Mouse (Mus musculus) cortical plate, adult 2 months (tissue): ENCODE data around the gene Gm10220. TPM values are rescaled to one million over a fixed set of nuclear protein-coding genes. Genes with fewer than 3 reads are reported as not detected.
"Not testable (repeated sequence)": the region's sequence is repeated elsewhere in the genome, so short reads cannot be mapped to it uniquely, and the experiment has no call there.

Experiments used
- H3K27ac ChIP-seq: fragments of 200-500 bp; 2 replicates; pipeline ENCODE4 v1.5.1; 2012; ENCODE audit warnings: low read length, control low read depth, inconsistent platforms; ENCODE audit not compliant: insufficient read depth
- H3K4me1 ChIP-seq: fragments of 200-500 bp; 2 replicates; pipeline ENCODE4 v1.6.1; 2011; ENCODE audit warnings: low read length; ENCODE audit not compliant: control insufficient read depth, insufficient read depth
- H3K4me3 ChIP-seq: fragments of 200-500 bp; 2 replicates; pipeline ENCODE4 v1.5.1; 2011; ENCODE audit warnings: mild to moderate bottlenecking, low read length, control low read depth; ENCODE audit not compliant: insufficient read depth
- CTCF ChIP-seq: fragments of 200-500 bp; IDR thresholded peaks from 2 replicates; pipeline ENCODE4 v1.5.1; 2011; ENCODE audit warnings: mild to moderate bottlenecking, control low read depth, low read length; ENCODE audit not compliant: insufficient read depth; ENCODE audit errors: extremely low read depth
- POLR2A ChIP-seq: fragments of 200-500 bp; IDR thresholded peaks from 2 replicates; pipeline ENCODE4 v1.6.1; 2011; ENCODE audit warnings: mild to moderate bottlenecking, low read length, control low read depth; ENCODE audit not compliant: insufficient read depth; ENCODE audit errors: extremely low read depth
- polyA plus RNA-seq: library from polyadenylated mRNA; depleted of rRNA; stranded (reverse); fragments of >200 nt; gene quantifications from 2 replicates; pipeline ENCODE4 v1.2.3, GENCODE M21; 2012; rRNA removed

The Gm10220 gene
- polyA plus RNA-seq, result not detected in 2 replicates

DNA sequence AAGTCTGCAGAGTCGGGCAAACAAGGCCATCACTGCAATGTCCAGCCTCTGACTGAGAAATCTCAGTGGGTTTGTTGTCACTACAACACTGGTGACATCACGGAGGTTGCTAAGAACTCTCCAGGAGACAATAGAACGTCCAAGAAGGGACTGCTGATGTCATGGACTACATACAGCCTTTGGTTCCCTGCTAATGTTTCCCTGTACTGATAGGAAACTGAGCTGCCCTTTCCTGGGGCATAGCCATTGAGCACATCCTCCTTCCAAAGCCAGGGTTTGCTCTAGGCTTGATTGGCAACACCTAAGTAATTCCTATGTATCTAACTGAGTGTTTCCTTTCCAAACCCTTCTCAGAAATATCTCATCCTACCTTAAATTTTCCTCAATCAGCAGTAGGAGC lies at the start of gene Gm10220:
Gene Gm10220 (minus strand): TSS at position 101 of the 400 bp plus-strand sequence.
- not testable (repeated sequence) for H3K27ac ChIP-seq, H3K4me3 ChIP-seq, H3K4me1 ChIP-seq

DNA sequence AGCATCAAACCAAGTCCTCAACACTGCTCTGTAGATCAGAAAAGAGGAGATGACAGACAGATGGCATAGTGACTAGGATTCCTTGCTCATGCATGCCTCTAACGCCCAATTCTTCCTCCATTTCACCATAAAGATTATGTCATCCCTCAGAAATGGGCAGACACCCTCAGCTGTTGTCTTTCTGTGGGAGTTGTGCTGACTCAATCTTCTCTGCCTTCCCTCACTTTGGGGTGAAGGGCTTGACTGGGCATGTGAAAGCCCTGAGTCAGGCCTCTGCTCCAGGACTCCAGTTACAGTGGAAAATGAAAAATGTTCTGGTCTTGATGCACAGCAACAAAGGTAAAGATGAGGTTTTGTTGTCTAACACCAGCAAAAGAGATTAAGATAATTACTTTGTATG lies 48.6 kb upstream of the Gm10220 start:
- Histone ChIP-seq H3K4me3 (no peak overlapping the region), H3K27ac (no peak overlapping the region), H3K4me1 (no peaks in the 10 kb centered on the region)
- TF ChIP-seq POLR2A (no peak), CTCF (no peak)

DNA sequence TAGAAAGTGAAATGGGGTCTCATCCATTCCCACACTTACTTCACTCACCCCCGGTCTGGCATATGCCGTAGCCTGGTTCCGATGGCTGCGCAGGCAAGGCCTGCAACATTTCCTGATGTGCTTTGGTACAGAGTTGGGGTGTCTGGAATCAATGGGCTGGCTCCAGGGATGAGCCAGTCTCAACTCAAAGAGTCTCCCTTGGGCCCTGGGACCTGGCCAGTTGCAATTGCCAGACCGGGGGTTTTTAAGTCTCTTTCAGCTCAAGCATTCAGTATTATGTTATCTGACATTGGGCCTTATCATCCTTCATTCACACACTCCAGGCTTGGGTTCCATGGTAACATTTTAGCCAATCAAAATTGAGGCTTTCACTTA lies 44.6 kb upstream of the Gm10220 start:
- no peak overlapping the region for H3K4me3 ChIP-seq

DNA sequence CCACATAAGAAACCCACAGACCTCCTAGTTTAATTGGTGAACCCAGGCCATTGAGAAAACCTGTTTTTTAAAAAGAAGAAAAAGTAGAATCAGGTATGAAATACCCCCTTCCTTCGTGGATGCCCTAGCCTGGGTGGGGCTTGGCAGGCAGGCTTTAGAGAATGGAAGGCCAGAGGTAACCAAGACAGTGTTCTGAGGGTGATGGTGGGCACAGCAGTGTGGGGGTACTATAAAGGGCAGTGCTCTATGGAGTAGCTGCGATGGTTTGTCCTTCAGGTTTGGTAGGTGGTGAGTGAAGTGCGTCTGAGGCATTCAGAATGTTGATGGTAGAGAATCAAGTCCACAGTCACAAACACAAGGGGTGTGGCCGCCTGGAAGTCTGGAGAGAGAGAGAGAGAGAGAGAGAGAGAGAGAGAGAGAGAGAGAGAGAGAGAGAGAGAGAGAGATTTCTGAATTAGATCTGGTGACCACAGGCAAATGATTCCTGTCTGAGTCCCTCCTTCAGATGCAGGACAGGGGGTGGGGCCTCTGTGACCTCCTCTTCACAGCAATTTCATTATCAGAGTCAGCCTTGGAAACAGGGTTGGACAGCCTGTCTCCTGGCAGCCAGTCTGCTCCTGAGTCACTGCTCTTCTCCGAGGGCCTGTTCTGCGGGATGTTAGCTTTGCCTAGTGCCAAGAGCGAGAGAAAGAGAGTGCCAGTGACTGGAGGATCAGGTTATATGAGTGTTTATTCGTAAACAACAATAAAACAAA lies 44.0 kb upstream of the Gm10220 start:
- Histone ChIP-seq H3K4me3 (no peak overlapping the region), H3K4me1 (no peaks in the 10 kb centered on the region)

More for the DNA sequence above, 44.6 kb upstream of the Gm10220 start:
- H3K4me1 ChIP-seq, result no peaks in the 10 kb centered on the region
- no peak overlapping the region for H3K27ac ChIP-seq
- no peak for TF ChIP-seq POLR2A
- no peak for TF ChIP-seq CTCF

DNA sequence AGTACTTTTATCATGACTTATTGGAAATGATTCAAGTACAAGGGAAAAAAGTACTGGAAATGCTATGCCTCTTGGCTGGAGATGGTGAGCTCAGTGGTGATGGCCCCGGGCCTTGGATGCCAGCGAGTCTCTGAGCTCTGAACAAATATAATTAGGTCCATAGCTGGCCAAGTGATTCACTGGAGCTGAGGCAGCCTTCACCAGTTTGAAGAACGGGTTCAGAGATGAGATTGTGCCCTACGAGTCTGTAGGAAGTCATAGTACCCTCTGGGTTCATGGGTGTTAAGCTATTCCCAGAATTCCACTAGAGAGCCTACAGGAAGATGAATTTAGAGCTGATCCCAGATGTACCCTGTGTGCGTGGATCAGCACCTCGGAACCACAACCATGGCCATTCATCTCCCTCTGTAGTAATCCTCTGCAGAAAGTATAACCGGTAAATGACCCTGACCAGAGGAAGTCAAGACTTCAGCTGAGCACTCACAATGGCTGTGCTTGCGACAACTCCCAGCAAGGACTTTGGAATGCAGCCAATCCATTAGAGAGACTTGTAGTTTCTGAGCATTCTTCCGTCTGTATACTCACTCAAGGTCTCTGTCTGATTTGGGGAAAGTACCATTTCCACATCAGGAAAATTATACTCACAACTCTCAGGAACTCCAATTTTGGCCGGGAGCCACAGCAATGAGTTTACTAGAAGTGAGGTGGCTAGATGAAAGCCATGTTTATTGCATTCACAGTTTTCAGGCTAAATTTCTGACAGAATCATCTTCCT lies 36.4 kb upstream of the Gm10220 start:
- Histone ChIP-seq H3K4me1 (no peaks in the 10 kb centered on the region), H3K27ac (no peak overlapping the region), H3K4me3 (no peak overlapping the region)
- no peak for TF ChIP-seq POLR2A
- TF ChIP-seq CTCF, result no peak

More for the DNA sequence above, 44.0 kb upstream of the Gm10220 start:
- no peak for TF ChIP-seq CTCF
- no peak for TF ChIP-seq POLR2A
- no peak overlapping the region for H3K27ac ChIP-seq

DNA sequence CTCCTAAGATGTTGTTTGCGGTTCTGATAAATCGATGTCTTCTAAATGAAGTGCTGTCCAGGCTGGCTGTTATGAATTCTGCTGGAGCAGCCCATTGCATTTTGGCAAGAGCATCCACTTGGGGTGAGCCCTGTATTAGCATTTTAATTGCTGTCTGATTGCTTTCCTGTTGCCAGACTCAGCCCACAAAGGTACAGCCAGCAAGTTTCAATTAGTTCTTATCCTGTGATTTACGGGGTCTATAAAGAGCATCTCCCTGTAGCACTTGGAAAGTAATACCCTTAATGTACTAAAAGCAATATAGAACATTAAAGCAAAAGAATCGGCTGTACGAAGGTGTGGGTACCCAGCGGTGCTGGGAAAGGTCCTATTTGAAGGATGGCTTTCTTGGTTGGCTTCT lies 21.7 kb upstream of the Gm10220 start:
- Histone ChIP-seq H3K4me1 (no peaks in the 10 kb centered on the region), H3K4me3 (no peak overlapping the region), H3K27ac (no peak overlapping the region)
- TF ChIP-seq POLR2A, result no peak
- TF ChIP-seq CTCF, result no peak

DNA sequence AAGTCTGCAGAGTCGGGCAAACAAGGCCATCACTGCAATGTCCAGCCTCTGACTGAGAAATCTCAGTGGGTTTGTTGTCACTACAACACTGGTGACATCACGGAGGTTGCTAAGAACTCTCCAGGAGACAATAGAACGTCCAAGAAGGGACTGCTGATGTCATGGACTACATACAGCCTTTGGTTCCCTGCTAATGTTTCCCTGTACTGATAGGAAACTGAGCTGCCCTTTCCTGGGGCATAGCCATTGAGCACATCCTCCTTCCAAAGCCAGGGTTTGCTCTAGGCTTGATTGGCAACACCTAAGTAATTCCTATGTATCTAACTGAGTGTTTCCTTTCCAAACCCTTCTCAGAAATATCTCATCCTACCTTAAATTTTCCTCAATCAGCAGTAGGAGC lies 16.0 kb downstream of the Gm10220 start, which contains the start of gene 5031410I06Rik:
Gene 5031410I06Rik (minus strand): TSS at position 101 of the 400 bp plus-strand sequence.
- not testable (repeated sequence) for H3K4me3 ChIP-seq, H3K4me1 ChIP-seq, H3K27ac ChIP-seq

DNA sequence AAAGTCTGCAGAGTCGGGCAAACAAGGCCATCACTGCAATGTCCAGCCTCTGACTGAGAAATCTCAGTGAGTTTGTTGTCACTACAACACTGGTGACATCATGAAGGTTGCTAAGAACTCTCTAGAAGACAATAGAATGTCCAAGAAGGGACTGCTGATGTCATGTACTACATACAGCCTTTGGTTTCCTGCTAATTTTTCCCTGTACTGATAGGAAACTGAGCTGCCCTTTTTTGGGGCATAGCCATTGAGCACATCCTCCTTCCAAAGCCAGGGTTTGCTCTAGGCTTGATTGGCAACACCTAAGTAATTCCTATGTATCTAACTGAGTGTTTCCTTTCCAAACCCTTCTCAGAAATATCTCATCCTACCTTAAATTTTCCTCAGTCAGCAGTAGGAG lies 32.0 kb downstream of the Gm10220 start, which contains the start of gene Gm10471:
Gene Gm10471 (minus strand): TSS at position 101 of the 400 bp plus-strand sequence.
- not testable (repeated sequence) for H3K4me1 ChIP-seq, H3K4me3 ChIP-seq, H3K27ac ChIP-seq

DNA sequence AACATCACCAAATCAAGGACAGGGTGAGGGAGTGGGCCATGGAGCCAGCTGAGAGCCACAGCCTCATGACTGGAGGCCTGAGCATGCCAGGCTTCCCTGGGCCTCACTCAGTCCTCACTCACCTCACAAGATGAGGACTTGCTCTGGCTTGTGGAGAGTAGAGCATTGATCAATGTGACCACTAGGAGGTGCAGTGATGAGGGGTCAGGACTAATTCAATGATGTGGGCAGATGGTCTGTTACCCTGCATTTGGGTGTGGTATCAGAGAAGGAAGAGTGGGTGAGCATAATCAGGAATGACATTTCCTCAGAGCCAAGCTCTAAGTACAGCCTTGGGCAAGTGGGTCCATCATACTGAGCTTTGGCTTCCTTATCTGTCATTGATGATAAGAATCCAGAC lies 42.2 kb downstream of the Gm10220 start:
- H3K4me3 ChIP-seq, H3K27ac ChIP-seq, H3K4me1 ChIP-seq: not testable (repeated sequence)

DNA sequence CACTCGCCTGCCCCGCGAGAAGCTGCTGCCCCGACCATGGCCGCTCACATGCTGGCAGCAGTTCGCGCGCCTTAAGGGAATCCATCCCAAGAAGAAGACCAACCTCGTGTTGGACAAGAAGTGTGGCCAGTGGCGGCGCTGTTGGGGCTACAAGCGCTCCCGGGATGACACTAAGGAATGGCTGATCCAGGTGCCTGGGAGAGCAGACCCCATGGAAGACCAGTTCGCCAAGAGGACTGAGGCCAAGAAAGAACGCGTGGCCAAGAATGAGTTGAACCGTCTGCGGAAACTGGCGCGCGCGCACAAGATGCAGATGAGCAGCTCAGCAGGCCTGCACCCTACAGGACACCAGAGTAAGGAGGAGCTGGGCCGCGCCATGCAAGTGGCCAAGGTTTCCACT lies 50.5 kb downstream of the Gm10220 start:
- Histone ChIP-seq H3K4me1 (no peaks in the 10 kb centered on the region), H3K27ac (no peak overlapping the region), H3K4me3 (no peak overlapping the region)
- no peak for TF ChIP-seq CTCF
- TF ChIP-seq POLR2A, result no peak

Other genes starting within 250 kb of the Gm10220 start
- not detected in 2 replicates for gene Gm21663, start 179.0 kb downstream of the Gm10220 start, polyA plus RNA-seq
- gene Gm21671, start 167.0 kb downstream of the Gm10220 start, polyA plus RNA-seq, result not detected in 2 replicates
- gene Gm21680, start 148.8 kb downstream of the Gm10220 start, polyA plus RNA-seq, result not detected in 2 replicates
- not detected in 2 replicates for gene Gm21698, start 132.8 kb downstream of the Gm10220 start, polyA plus RNA-seq
- gene Gm1979, start 116.6 kb downstream of the Gm10220 start, polyA plus RNA-seq, result not detected in 2 replicates
- not detected in 2 replicates for gene Gm5862, start 98.5 kb downstream of the Gm10220 start, polyA plus RNA-seq
- gene Speer4a, start 81.9 kb downstream of the Gm10220 start, polyA plus RNA-seq, result 0.04 and 0.08 TPM in 2 replicates
- not detected in 2 replicates for gene Gm7347, start 62.8 kb downstream of the Gm10220 start, polyA plus RNA-seq
- not detected in 2 replicates for gene Gm10471, start 32.1 kb downstream of the Gm10220 start, polyA plus RNA-seq
- gene 5031410I06Rik, start 16.1 kb downstream of the Gm10220 start, polyA plus RNA-seq, result not detected in 2 replicates
- gene Gm7361, start 136.3 kb upstream of the Gm10220 start, polyA plus RNA-seq, result 0.45 and 0.58 TPM in 2 replicates